Mouse (Mus musculus): Measurements from ENCODE around the gene Cwc22. TPM values are rescaled to one million over a fixed set of nuclear protein-coding genes. Genes with fewer than 3 reads are reported as not detected.

Cwc22 gene
- polyA plus RNA-seq, 1 experiment from 2014 or later = 31.4 TPM

DNA sequence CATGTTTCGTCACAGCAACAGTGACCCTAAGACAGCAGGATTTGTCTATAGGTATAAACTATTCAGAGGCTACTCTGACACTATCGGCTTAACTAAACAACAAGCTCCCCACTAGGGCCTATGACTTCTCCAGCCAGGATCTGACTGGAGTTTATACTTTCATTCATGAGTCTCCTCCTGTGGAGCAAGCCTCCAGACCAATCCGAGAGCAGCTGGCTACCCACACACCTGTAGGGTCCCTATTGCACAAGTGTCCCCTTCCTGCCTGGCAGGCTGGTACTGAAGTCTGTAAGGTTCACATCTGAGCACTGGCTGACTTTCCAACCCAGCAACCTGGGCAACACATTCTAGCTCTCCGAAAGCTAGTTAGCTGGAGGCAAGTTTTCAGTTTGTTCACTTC is 7.9 kb downstream of the Cwc22 start:
- 83% methylated on average over 4 of the region's 4 CpGs for WGBS
- Histone ChIP-seq H3K4me3 (no peak overlapping the region), H3K9ac (no peak overlapping the region), H3K4me1 (no peaks in the 10 kb centered on the region), H3K9me3 (no peaks in the 10 kb centered on the region), H3K4me2 (no peak overlapping the region), H3K36me3 (peaks cover 27% of the 10 kb centered on the region), H3K27me3 (no peaks in the 10 kb centered on the region), H3K27ac (no peak overlapping the region)
- no peak for ATAC-seq (ENCODE audit: borderline replicate concordance, extremely low read depth, low FRiP score, low TSS enrichment)

DNA sequence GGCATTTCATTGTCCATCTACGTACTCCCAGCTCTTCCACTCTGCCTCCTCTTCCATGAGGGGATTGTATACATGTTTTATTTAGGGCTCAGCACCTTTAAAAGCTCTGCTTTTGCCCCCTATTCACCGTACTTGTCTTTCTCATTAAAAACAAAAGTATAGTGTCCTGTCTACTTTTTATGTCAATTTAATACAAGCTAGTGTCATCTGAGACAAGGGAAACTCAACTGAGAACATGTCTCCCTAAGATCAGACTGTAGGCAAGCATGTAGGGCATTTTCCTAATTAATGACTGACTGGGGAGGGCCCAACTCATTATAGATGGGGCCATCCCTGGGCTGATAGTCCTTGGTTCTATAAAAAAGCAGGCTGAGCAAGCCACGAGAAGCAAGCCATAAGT is 8.4 kb downstream of the Cwc22 start:
- Histone ChIP-seq H3K36me3 (peaks cover 27% of the 10 kb centered on the region), H3K9me3 (no peaks in the 10 kb centered on the region), H3K9ac (no peak overlapping the region), H3K27me3 (no peaks in the 10 kb centered on the region), H3K4me3 (no peak overlapping the region), H3K27ac (no peak overlapping the region), H3K4me2 (no peak overlapping the region), H3K4me1 (no peaks in the 10 kb centered on the region)
- 89% methylated on average over 3 of the region's 3 CpGs for WGBS
- ATAC-seq (ENCODE audit: borderline replicate concordance, extremely low read depth, low FRiP score, low TSS enrichment) = no peak

DNA sequence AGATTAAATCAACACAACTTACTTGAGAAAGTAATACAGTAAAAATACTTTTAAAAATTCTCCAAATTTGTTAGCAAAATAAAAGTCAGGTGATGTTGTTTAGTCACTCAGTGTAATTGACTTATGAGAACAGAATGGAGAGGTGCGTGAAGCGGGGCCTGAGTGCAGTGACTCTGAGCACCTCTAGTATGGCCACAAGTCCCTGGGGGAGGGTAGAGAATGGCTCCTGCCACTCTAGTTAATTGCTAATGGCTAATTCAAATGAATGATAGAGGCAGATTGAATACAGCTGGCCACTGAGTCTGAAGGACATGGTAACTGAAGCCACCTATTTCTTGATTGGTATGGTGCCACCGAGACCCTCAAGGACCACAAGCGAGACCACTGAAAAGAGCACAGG is 12.0 kb downstream of the Cwc22 start:
- no peak overlapping the region for H3K4me2 ChIP-seq
- no peaks in the 10 kb centered on the region for H3K4me1 ChIP-seq
- H3K27ac ChIP-seq = no peak overlapping the region
- no peaks in the 10 kb centered on the region for H3K27me3 ChIP-seq
- H3K9me3 ChIP-seq = no peaks in the 10 kb centered on the region
- 94% methylated on average over 4 of the region's 4 CpGs for WGBS
- H3K9ac ChIP-seq = no peak overlapping the region
- ATAC-seq (ENCODE audit: borderline replicate concordance, extremely low read depth, low FRiP score, low TSS enrichment) = no peak
- peaks cover 55% of the 10 kb centered on the region for H3K36me3 ChIP-seq
- no peak overlapping the region for H3K4me3 ChIP-seq

DNA sequence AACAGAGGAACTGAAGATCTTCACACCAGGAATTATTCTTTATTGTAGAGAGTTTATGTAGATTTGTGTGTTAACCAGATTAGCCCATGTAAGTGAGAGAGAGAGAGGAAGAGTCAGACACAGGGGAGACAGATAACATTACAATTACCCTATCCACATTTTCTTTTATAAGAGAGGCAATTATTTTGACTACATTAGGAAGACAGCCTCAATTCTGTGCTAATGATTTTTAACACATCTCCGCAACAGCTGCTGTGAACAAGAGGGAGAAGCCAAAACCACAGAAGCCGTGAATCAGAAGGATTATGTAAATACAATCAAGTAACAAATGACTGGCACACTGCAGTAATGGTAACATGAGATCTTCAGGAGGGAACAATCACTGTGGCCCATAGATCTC is 12.5 kb downstream of the Cwc22 start:
- no peaks in the 10 kb centered on the region for H3K9me3 ChIP-seq
- H3K27me3 ChIP-seq = no peaks in the 10 kb centered on the region
- no peak overlapping the region for H3K4me2 ChIP-seq
- H3K4me3 ChIP-seq = no peak overlapping the region
- H3K9ac ChIP-seq = no peak overlapping the region
- no peaks in the 10 kb centered on the region for H3K4me1 ChIP-seq
- peaks cover 61% of the 10 kb centered on the region for H3K36me3 ChIP-seq
- H3K27ac ChIP-seq = no peak overlapping the region
- 68% methylated on average over 2 of the region's 2 CpGs for WGBS
- ATAC-seq (ENCODE audit: borderline replicate concordance, extremely low read depth, low FRiP score, low TSS enrichment) = no peak

DNA sequence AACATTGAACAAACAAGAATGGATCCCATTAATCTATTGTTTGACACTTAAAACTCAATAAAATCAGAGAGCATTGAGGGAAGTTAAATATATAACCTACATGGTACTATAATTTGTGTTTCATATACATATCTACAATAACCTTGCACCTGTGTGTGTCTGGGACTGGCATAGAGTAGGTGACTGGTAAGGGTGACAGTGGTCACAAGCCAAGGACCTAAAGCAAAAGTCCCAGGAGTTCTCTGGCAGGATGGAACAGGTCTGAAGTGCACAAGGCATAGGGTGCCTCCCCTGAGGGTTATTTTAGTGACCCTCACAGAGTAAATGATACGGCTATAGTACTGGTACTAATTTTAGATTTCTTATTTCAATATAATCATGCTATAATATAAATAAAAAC is 14.2 kb downstream of the Cwc22 start:
- H3K36me3 ChIP-seq = peaks cover 74% of the 10 kb centered on the region
- H3K27me3 ChIP-seq = no peaks in the 10 kb centered on the region
- no peak for ATAC-seq (ENCODE audit: borderline replicate concordance, extremely low read depth, low FRiP score, low TSS enrichment)
- no peak overlapping the region for H3K4me3 ChIP-seq
- WGBS = 93% methylated on average over 1 of the region's 1 CpGs
- no peaks in the 10 kb centered on the region for H3K9me3 ChIP-seq
- H3K9ac ChIP-seq = no peak overlapping the region
- no peaks in the 10 kb centered on the region for H3K4me1 ChIP-seq
- H3K4me2 ChIP-seq = no peak overlapping the region
- no peak overlapping the region for H3K27ac ChIP-seq

DNA sequence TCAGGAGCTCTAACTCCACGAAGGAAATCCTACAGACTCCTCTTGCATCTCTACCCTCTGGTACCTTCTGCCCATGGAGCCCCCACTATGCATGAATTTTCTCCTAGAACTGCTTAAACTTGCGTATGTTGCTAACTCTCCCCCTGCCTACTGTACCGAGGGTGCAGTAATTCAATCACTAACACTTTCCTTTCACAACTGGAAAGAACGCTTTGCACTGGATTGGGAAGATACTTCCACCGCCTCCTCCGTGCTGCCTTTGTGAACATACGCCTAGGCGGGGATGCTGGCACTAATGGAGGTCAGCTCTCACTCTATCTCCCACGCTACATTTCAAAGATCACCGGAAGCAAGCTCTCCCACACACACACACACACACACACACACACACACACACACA is 17.8 kb downstream of the Cwc22 start:
- Histone ChIP-seq H3K27me3 (no peaks in the 10 kb centered on the region), H3K27ac (no peak overlapping the region), H3K36me3 (peaks cover 66% of the 10 kb centered on the region), H3K4me3 (no peak overlapping the region), H3K4me2 (no peak overlapping the region), H3K4me1 (no peaks in the 10 kb centered on the region), H3K9ac (no peak overlapping the region), H3K9me3 (no peaks in the 10 kb centered on the region)
- 92% methylated on average over 10 of the region's 10 CpGs for WGBS
- ATAC-seq (ENCODE audit: borderline replicate concordance, extremely low read depth, low FRiP score, low TSS enrichment) = no peak

GRCm38 (mm10) chr2:77926468-77926867 is 19.7 kb downstream of the Cwc22 start:
- Histone ChIP-seq H3K27ac (no peak overlapping the region), H3K36me3 (peaks cover 64% of the 10 kb centered on the region), H3K27me3 (no peaks in the 10 kb centered on the region), H3K9me3 (no peaks in the 10 kb centered on the region), H3K4me1 (no peaks in the 10 kb centered on the region), H3K9ac (no peak overlapping the region), H3K4me3 (no peak overlapping the region), H3K4me2 (no peak overlapping the region)
- 90% methylated on average over 7 of the region's 7 CpGs for WGBS
- no peak for ATAC-seq (ENCODE audit: borderline replicate concordance, extremely low read depth, low FRiP score, low TSS enrichment)

- Histone ChIP-seq H3K36me3 (peaks cover 63% of the 10 kb centered on the region), H3K4me2 (no peak overlapping the region), H3K4me3 (no peak overlapping the region), H3K9ac (no peak overlapping the region), H3K27me3 (no peaks in the 10 kb centered on the region), H3K4me1 (no peaks in the 10 kb centered on the region), H3K27ac (no peak overlapping the region), H3K9me3 (no peaks in the 10 kb centered on the region)
- 94% methylated on average over 2 of the region's 2 CpGs for WGBS
- ATAC-seq (ENCODE audit: borderline replicate concordance, extremely low read depth, low FRiP score, low TSS enrichment) = no peak
Observed at GRCm38 (mm10) chr2:77925997-77926396, 20.2 kb downstream of the Cwc22 start.

DNA sequence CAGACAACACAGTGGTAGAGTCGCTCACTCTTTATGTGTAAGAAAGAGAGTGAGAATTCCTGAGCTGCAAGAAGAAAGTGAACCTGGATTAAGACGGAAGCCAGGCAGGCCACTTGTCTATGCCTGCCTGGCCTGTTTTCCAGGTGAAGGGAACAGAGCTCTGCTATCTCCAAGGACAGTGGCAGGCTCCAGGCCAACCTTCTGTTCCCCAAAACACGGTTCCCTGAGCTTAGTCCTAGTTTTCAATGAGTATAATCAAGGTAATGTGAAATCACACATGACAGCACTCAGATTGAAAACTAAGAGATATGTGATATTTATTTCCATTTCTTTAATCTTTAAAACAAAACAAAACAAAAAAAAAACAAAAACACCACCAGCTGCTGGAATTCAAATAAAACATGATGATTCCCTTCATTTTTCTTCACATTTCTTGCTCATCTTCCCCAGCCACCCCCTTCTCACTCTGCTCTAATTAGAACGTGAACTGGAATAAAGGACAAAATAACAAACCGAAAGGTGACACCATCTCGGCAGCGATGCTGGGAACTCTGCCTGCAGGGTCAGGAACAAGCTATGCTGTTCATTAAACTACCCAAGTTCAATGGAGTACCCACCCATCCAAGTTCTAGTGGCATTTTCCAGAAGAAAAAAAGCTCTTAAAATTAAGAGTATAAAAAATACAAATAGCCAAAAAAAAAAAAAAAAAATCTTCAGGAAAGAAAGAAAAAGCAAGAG is 20.8 kb downstream of the Cwc22 start:
- ATAC-seq (ENCODE audit: borderline replicate concordance, extremely low read depth, low FRiP score, low TSS enrichment) = no peak
- H3K27me3 ChIP-seq = no peaks in the 10 kb centered on the region
- peaks cover 62% of the 10 kb centered on the region for H3K36me3 ChIP-seq
- no peak overlapping the region for H3K9ac ChIP-seq
- H3K4me2 ChIP-seq = no peak overlapping the region
- 71% methylated on average over 7 of the region's 7 CpGs for WGBS
- no peak overlapping the region for H3K27ac ChIP-seq
- no peak overlapping the region for H3K4me3 ChIP-seq
- no peaks in the 10 kb centered on the region for H3K4me1 ChIP-seq
- no peaks in the 10 kb centered on the region for H3K9me3 ChIP-seq

DNA sequence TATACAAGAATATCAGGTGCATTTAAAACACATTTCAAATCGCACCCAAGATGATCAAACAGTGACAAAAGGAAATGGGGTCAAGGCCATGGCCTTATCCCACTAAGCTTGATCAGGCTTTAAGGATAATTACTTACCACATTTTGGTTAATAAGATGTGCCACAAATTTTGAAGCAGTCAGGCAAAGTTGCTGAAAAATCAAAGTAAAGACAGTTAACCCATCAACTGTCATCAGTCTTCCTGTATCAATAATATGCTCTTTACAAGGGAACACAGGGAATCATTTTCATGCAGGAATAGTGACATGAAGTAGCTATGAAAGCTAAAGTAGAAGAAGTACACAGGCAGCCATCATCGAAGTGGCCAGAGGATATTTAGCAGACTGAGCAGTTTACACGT is 22.2 kb downstream of the Cwc22 start:
- H3K4me3 ChIP-seq = no peak overlapping the region
- peaks cover 57% of the 10 kb centered on the region for H3K36me3 ChIP-seq
- H3K27ac ChIP-seq = no peak overlapping the region
- no peaks in the 10 kb centered on the region for H3K27me3 ChIP-seq
- no peaks in the 10 kb centered on the region for H3K9me3 ChIP-seq
- WGBS = 90% methylated on average over 3 of the region's 3 CpGs
- H3K4me2 ChIP-seq = no peak overlapping the region
- H3K9ac ChIP-seq = no peak overlapping the region
- H3K4me1 ChIP-seq = no peaks in the 10 kb centered on the region
- ATAC-seq (ENCODE audit: borderline replicate concordance, extremely low read depth, low FRiP score, low TSS enrichment) = no peak

GRCm38 (mm10) chr2:77923182-77923581 is 23.0 kb downstream of the Cwc22 start:
- WGBS = 91% methylated on average over 8 of the region's 8 CpGs
- Histone ChIP-seq H3K4me3 (no peak overlapping the region), H3K4me2 (no peak overlapping the region), H3K27me3 (no peaks in the 10 kb centered on the region), H3K27ac (no peak overlapping the region), H3K9ac (no peak overlapping the region), H3K36me3 (peaks cover 49% of the 10 kb centered on the region), H3K4me1 (no peaks in the 10 kb centered on the region), H3K9me3 (no peaks in the 10 kb centered on the region)
- no peak for ATAC-seq (ENCODE audit: borderline replicate concordance, extremely low read depth, low FRiP score, low TSS enrichment)

- WGBS = 95% methylated on average over 4 of the region's 4 CpGs
- H3K27me3 ChIP-seq = no peaks in the 10 kb centered on the region
- no peak overlapping the region for H3K4me2 ChIP-seq
- H3K36me3 ChIP-seq = peaks cover 45% of the 10 kb centered on the region
- no peak overlapping the region for H3K9ac ChIP-seq
- H3K4me1 ChIP-seq = no peaks in the 10 kb centered on the region
- H3K27ac ChIP-seq = no peak overlapping the region
- no peak for ATAC-seq (ENCODE audit: borderline replicate concordance, extremely low read depth, low FRiP score, low TSS enrichment)
- H3K9me3 ChIP-seq = no peaks in the 10 kb centered on the region
- H3K4me3 ChIP-seq = no peak overlapping the region
Observed at GRCm38 (mm10) chr2:77921307-77921706, 24.9 kb downstream of the Cwc22 start.

DNA sequence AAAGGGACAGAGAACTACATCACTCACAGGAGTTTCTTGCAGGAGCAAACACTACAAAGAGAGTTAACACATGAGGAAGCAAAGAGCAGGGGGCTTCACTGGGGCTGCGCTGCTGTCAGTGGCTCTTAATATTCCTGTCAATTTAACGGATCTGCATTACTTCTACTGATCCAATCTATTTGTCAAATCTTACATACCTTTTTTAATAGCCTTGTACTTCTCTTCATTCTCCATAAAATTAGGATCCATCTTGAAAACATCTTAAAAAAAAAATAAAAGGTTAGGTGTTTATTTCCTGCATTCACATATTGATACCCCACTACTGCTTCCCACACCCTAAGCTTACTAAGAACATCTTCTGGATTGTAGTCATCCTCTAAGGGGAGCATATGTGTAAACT is 25.6 kb downstream of the Cwc22 start:
- Histone ChIP-seq H3K9ac (no peak overlapping the region), H3K4me1 (no peaks in the 10 kb centered on the region), H3K27me3 (no peaks in the 10 kb centered on the region), H3K4me2 (no peak overlapping the region), H3K9me3 (no peaks in the 10 kb centered on the region), H3K27ac (no peak overlapping the region), H3K36me3 (peaks cover 44% of the 10 kb centered on the region), H3K4me3 (no peak overlapping the region)
- 83% methylated on average over 2 of the region's 2 CpGs for WGBS
- ATAC-seq (ENCODE audit: borderline replicate concordance, extremely low read depth, low FRiP score, low TSS enrichment) = no peak

Data from lung, embryonic 15.5 days (tissue).